Mouse (Mus musculus): ENCODE results near the gene Ddit4.
"Not testable (repeated sequence)": the region's sequence is repeated elsewhere in the genome, so short reads cannot be mapped to it uniquely, and the experiment has no call there.

The Ddit4 gene

GRCm38 (mm10) chr10:59951211-59952151 lies at the start of gene Ddit4:
Ddit4 (minus strand) TSS chr10:59951834.
- in situ Hi-C loops (cut with MboI; ENCODE audit: low pct_unique_long_range_greater_than_20kb in 1 of 2, low sequenced_read_pairs in 2 of 2, unreplicated experiment in 1 of 2): no loop called here

DNA sequence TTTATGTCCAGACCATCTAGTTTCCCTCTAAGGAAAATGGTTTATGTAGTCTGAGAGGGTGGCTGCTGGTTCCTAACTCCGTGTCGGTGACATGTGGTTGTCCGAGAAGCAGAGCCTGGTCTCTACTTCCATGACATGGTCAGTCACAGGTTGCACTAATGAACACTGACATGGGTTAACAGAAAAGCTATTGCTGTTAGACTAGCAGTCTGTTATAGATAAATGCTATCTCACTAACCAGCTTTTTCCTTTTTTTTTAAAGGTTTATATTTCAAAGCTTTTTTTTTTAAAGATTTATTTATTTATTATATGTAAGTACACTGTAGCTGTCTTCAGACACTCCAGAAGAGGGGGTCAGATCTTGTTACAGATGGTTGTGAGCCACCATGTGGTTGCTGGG lies 47.4 kb upstream of the Ddit4 start:
- in situ Hi-C loops (cut with MboI; ENCODE audit: low pct_unique_long_range_greater_than_20kb in 1 of 2, low sequenced_read_pairs in 2 of 2, unreplicated experiment in 1 of 2): no loop called here

GRCm38 (mm10) chr10:59997591-59997990 lies 46.0 kb upstream of the Ddit4 start:
- in situ Hi-C loops (cut with MboI; ENCODE audit: low pct_unique_long_range_greater_than_20kb in 1 of 2, low sequenced_read_pairs in 2 of 2, unreplicated experiment in 1 of 2): no loop called here

DNA sequence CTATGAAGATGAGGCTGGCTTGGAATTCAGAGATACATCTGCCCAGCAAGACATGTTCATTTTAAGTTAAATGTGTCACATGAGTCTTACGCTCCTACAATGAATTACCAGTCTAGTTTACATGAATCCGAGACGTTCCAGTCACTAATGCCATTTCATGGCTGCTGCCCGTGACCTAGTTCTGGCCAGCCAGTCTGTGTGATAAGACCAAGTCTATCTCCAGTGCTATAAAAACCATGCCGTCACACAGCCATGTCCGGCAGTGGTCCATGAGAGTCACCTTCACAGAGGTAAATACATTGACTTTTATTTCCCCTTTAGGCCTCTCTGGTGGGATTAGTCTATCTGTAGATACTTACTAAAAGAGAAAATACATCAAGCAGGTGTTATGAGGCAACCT lies 44.3 kb upstream of the Ddit4 start:
- in situ Hi-C loops (cut with MboI; ENCODE audit: low pct_unique_long_range_greater_than_20kb in 1 of 2, low sequenced_read_pairs in 2 of 2, unreplicated experiment in 1 of 2): no loop called here

DNA sequence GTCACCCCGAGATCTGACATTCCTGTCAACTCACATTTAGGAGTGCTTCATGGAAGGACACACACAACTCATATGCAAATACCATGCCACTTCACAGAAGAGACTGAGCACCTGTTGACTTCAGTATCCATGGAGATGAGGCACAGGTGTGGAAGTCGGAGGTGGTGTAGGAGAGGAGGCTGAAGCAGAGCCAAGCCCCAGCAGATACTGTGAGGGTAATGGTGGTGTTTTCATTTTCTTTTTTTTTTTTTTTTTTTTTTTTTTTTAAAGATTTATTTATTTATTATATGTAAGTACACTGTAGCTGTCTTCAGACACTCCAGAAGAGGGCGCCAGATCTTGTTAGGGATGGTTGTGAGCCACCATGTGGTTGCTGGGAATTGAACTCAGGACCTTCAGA lies 42.2 kb upstream of the Ddit4 start:
- in situ Hi-C loops (cut with MboI; ENCODE audit: low pct_unique_long_range_greater_than_20kb in 1 of 2, low sequenced_read_pairs in 2 of 2, unreplicated experiment in 1 of 2): not testable (repeated sequence)

- in situ Hi-C loops (cut with MboI; ENCODE audit: low pct_unique_long_range_greater_than_20kb in 1 of 2, low sequenced_read_pairs in 2 of 2, unreplicated experiment in 1 of 2): no loop called here
These were observed 40.4 kb upstream of the Ddit4 start for GRCm38 (mm10) chr10:59992024-59992423.

DNA sequence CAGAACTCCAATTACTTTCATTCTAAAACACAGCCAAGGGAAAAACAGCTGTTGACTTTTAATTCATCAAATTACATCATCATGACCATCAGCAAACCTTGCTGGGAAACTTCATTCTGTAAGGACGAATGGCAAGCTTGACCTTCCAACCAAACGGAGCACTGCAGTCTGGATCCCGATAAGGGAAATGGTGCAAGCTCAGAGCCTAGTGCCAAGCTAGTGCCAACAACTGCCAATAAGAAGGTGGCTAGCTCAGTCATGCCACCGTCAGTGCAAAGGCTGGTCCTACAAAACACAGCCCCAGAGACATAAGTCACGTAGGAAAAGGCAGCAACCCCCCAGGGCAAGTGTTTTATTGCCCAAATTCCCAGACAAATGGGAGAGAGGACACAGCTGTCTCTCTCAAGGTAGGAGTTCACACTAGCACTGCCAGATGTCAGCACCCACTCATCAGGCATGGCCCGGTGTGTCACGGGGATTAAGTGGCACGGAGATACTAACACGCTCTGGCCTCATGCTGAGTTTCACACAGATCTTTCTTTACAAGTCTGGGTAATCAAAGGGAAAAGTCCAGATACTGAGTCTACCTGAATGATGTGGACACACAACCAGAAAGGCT lies 39.7 kb upstream of the Ddit4 start:
- in situ Hi-C loops (cut with MboI; ENCODE audit: low pct_unique_long_range_greater_than_20kb in 1 of 2, low sequenced_read_pairs in 2 of 2, unreplicated experiment in 1 of 2): no loop called here

DNA sequence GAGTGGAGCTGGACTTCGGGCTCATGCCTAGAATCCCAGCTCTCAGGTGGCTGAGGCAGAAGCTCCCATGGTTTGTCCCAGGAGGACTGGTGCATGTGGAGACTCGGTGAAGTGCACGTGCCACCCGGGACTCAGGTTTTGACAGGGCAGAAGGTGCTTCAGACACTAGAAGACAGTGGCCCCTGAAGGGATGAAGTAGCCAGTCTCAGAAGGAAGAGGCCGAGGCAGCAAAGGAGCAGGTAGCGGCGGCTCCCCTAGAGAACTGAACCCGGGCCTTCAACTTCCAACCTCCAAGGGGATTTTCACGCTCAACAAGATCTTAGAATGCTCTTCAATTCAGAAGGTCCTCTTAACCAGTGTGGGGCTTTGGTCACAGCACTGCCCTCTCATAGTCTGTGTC lies 38.8 kb upstream of the Ddit4 start:
- in situ Hi-C loops (cut with MboI; ENCODE audit: low pct_unique_long_range_greater_than_20kb in 1 of 2, low sequenced_read_pairs in 2 of 2, unreplicated experiment in 1 of 2): no loop called here

- in situ Hi-C loops (cut with MboI; ENCODE audit: low pct_unique_long_range_greater_than_20kb in 1 of 2, low sequenced_read_pairs in 2 of 2, unreplicated experiment in 1 of 2): no loop called here
These were observed 36.4 kb upstream of the Ddit4 start for GRCm38 (mm10) chr10:59988036-59988435.

DNA sequence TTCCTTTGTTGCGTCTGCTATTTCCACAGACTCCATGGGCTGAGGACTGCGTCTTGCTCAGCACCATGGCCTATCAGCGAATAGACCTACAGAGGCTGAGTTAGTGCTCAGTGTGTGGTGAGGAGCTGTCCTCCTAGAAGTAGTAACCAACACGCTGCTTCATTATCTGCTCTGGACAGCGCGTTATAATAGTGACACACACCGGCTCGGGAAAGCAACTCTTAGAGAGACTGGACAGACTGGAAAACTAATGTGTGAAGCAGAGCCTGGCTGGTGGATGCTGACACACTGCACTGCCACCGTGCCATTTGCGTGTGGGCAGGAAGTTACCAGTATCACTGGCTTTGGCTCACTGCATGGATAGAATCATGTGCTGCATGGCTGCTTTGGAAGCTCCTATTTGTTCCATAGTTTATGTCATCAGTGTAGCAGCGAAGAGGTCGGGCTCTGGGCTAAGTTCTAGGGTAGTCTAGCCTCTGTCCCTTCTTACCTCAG lies 30.8 kb upstream of the Ddit4 start:
- in situ Hi-C loops (cut with MboI; ENCODE audit: low pct_unique_long_range_greater_than_20kb in 1 of 2, low sequenced_read_pairs in 2 of 2, unreplicated experiment in 1 of 2): no loop called here

- in situ Hi-C loops (cut with MboI; ENCODE audit: low pct_unique_long_range_greater_than_20kb in 1 of 2, low sequenced_read_pairs in 2 of 2, unreplicated experiment in 1 of 2): no loop called here
These were observed 30.2 kb upstream of the Ddit4 start for GRCm38 (mm10) chr10:59981792-59982191.

DNA sequence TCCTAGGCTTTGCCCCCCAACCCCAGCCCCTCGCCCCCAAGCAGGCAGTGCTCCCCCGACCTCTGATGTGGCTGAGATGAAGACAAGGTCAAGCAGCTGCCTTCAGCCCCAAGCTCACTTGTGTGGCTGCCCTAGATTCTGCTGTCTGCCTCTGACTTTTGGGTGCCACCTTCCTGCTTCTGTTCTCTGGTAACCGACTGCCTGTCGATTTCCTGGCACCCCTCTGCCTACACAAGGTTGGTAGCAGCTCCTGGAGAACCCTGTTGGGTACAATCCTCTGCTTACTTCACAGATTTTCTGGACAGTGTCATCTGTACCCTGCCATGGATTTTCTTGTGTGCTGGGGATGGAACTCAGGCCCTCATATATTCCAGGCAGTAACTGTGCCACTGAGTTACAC lies 29.7 kb upstream of the Ddit4 start:
- in situ Hi-C loops (cut with MboI; ENCODE audit: low pct_unique_long_range_greater_than_20kb in 1 of 2, low sequenced_read_pairs in 2 of 2, unreplicated experiment in 1 of 2): no loop called here

DNA sequence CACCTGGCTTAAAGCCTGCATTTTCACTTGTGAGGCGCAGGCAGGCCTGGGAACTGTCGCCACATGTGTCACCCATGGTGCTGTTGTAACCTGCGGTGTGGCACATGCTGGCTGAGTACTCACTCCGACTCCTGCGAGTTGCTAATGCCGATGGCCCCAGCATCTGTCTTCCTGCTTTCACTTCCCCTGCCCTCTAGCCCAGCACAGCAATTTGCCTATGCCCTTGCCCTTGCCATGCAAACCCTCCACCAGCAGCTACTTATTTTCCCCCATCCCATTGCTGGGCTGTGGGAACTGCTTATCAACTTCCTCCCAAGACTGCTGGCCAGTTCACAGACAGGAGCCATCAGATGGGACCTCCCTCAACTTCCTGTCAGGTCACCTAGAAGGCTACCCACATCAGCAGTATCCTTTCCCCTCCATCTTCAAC lies 29.2 kb upstream of the Ddit4 start:
- in situ Hi-C loops (cut with MboI; ENCODE audit: low pct_unique_long_range_greater_than_20kb in 1 of 2, low sequenced_read_pairs in 2 of 2, unreplicated experiment in 1 of 2): no loop called here

DNA sequence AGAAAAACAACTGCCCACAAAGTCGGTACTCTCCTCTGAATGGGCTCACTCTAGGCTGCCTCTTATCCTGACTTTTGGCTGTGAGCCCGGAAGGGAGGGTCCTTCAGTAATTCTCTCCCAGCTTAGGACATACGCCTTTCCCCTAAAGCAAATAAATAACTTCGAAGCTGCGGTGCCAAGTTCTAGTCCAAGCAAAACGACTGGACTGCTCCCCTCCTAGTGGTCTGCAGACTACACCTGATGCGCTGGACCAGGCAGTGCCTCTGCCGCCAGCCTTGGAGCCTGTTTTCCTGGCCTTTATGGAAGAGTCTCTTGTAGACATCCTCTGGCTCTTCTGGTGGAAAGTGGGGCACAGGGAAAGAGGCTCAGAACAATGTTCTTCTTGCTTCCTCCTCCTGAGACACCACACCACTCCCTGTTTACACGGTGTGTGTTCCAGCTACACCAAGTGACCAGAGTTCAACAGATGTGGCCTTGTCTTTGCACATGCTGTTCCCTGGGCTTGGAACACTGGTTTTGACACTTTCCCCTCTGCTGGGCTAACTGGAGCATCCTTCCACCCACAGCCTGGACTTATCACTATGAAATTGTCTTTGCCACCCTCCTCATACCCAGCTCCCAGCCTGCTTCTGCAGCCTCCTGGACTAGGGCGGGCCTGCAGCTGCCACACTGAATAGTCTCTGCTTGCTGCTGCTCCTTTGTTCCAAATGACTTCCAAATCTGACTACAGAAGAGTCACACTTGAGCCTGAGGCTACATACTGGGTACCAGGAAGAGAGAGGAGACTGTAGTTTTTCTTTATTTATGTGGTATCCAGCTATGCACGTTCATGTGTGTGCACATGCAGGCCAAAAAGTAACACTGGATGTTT lies 27.5 kb upstream of the Ddit4 start:
- in situ Hi-C loops (cut with MboI; ENCODE audit: low pct_unique_long_range_greater_than_20kb in 1 of 2, low sequenced_read_pairs in 2 of 2, unreplicated experiment in 1 of 2): no loop called here

DNA sequence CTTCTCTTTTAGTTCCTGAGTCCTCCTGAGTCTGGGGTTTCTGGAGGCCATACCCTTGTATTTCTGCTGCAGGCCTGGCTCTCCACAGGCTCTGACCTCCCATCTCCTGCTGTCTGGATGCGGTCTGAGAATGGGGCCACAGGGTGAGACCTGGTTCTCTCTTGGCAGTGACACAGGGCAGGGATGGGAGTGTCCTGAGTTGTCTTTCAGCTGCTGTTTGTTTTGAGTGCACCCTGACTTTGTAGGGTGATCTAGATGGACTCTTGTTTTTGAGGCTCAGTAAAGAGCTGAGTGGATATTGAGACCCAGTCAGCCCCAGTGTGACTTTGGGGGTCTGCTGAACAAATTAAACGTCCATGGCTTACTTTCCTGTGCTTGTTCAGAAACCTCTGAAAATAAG lies 26.8 kb upstream of the Ddit4 start:
- in situ Hi-C loops (cut with MboI; ENCODE audit: low pct_unique_long_range_greater_than_20kb in 1 of 2, low sequenced_read_pairs in 2 of 2, unreplicated experiment in 1 of 2): no loop called here

GRCm38 (mm10) chr10:59977715-59978343 lies 26.2 kb upstream of the Ddit4 start:
- in situ Hi-C loops (cut with MboI; ENCODE audit: low pct_unique_long_range_greater_than_20kb in 1 of 2, low sequenced_read_pairs in 2 of 2, unreplicated experiment in 1 of 2): no loop called here

DNA sequence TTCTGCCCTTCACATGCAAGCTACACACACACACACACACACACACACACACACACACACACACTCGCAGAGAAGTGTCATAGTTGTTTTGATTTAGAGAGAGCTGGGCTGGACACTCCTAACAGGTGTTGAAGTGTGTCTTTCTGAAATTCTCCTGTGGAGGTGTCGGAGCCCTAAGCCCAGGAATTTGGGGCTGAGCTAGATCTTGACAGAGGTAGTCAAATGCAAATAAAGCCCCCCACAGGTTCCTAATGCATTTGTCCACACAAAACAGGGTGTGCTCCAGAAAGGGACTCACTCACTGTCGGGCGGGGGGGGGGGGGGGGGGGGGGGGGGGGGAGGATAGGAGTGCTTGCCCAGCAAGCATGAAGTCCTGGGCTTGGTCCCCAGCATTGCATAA lies 25.5 kb upstream of the Ddit4 start:
- in situ Hi-C loops (cut with MboI; ENCODE audit: low pct_unique_long_range_greater_than_20kb in 1 of 2, low sequenced_read_pairs in 2 of 2, unreplicated experiment in 1 of 2): no loop called here

DNA sequence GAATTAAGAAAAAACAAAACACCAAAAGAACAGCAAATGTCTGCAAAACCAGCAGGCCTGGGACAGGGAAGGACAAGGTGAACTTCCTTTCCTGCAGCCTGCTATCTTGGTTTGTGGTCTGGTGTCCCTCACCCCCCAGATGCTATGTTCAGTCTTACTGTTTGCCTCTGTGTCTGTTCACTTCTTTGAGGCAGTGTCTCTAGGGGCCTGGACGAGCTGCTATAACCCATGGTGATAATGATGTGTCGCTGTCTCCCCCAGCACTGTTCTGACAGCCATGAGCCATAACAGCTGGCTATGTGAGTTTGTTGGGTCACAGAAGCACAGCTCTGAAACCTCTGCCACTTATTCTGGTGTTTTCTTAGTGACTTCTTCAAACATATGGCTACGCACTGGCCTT lies 23.2 kb upstream of the Ddit4 start:
- in situ Hi-C loops (cut with MboI; ENCODE audit: low pct_unique_long_range_greater_than_20kb in 1 of 2, low sequenced_read_pairs in 2 of 2, unreplicated experiment in 1 of 2): no loop called here

Data from mouse embryonic stem cell (cell line).